Mouse (Mus musculus) neutrophil, adult 5-6 weeks (primary cell): ENCODE results near the gene Enpp1. TPM values are rescaled to one million over a fixed set of nuclear protein-coding genes. Genes with fewer than 3 reads are reported as not detected.

Source experiments
- ATAC-seq: fragments of 151-379, 151-347 bp; 2 replicates; pipeline ENCODE4 v1.8.0; 2017; ENCODE audit warnings: mild to moderate bottlenecking, moderate TSS enrichment; ENCODE audit not compliant: insufficient number of reproducible peaks, poor library complexity, low FRiP score, severe bottlenecking; ENCODE audit errors: extremely low read depth
- total RNA-seq: library from RNA; stranded (forward); fragments of 200-1000 nt; gene quantifications from 2 replicates; pipeline ENCODE4 v1.2.3, GENCODE M21; 2017

Enpp1 gene
- total RNA-seq, 1 experiment from 2014 or later = 13.7 TPM

DNA sequence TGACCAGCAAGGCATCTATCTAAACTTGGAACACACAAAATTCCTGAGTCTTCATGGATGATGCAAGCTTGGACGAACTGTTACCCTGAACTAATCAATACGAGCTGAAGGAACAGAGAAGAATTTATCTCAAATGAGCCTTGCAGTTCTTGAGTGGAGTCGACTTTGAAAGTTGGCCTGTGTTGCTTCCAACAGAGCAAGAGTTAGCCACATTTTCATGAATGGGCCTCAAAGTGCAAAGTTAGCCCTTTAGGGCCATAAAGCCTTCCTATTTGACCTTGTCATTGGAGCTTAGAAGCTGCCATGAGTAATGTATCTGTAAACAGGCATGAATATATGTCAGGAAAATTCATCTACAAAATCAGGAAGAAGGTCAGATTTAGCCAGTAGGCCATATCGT lies 97.2 kb downstream of the Enpp1 start:
- no peak for ATAC-seq

DNA sequence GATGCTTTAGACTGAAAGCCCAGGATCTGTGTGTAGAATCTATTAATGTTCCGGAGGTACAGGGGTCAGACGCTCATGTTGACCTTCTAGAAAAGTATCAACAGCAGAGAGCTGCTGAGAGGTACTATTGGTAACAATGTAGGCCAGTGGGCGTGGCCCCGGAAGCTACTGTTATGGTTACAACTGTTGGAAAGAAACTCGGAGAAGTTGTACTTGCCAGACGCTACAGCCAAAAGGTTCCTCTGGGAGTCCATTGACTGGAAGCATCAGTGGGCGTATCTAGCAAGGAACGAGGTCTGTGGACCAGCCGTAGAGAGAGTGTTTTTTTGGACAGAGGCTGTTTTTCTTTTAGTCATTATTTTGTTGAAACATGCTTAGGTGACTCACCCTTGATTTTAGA lies 102.2 kb downstream of the Enpp1 start:
- ATAC-seq = no peak

DNA sequence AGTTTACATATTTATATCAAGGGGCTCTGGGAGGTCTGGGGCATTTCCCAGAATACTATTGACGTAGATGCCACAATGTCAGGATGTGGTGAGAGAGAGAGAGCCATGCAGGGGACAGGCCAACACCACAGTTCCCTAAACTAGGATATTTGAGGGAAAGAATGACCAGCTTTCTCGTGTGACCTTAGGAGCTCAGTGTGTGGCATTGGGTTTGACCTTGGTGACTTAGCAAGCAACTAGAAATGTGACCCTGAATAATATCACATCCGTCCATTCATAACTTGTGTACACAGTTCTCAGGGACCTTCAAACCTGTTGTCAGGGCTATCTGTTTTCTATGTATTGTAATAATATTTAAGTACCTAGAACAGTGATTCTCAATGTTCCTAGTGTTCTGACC lies 102.8 kb downstream of the Enpp1 start:
- no peak for ATAC-seq

DNA sequence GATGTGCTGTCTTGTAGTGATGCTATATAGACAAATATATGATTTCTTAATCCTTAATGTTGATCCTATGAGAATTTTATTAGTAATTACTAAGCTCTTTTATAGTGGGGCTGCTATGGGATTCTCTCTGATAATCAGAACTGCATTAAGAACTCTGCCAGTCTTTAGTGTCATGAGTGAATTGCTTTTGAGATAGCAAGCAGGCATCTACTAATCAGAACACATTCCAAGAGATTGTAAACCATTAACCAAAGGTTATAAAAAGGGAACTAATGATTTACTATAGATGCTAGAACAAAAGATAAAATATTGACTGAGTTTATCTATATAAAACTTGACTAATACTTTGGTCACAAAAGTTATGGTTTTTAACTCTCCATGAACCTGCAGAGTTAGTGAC lies 108.2 kb downstream of the Enpp1 start:
- ATAC-seq = no peak

DNA sequence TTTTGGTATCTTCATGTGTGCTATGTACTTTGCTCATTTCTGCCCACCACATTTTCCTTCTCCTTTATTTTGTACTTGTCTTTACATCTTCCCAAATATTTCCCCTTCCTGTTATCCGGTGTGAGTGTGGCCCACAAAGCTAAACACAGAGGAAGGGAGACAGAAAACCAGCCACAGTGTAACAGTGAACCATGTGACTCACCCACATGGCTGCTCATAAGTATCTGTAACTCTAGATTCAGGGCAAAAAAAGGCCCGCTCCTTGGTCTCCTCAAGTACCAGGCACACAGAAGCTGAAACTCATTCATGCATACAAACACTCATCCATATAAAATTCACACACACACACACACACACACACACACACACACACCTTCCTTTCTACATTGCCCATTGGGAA lies 108.9 kb downstream of the Enpp1 start:
- no peak for ATAC-seq

DNA sequence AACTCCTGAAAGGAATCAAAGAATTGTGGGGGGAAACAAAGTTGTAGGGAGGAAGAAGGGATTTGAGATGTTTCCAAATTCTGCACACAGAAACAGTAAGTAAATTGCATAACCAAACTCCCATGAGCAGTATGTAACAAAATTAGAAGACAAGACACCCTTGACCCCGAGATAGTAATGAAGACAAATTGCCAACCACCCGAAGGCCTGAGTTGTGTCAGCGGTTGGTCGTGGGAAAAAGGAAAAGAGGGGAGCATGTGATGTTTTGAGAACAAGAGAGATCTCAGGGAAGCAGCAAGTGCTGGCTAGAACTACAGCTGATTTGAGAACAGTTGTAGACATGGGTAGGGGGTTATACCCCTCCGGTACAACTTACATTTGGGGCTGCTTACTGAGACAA lies 112.2 kb downstream of the Enpp1 start:
- ATAC-seq = no peak

DNA sequence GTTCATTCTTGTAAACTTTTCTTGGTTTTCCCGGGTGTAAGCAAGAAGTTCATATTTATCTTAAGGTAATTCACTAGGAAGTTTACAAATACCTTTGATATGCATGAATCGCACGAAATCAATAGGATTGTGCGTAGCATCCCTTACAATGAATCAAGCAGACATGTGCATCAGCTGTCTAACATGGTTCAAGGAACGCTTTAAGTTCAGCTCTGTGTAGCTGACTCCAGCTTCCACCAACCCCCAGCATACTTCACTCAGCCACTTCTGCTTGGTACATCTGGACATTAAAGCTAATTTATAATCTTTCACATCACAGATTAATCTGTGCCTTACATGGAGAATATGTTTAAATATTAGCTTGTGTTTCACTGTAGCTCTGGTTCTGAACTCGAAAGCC lies 113.3 kb downstream of the Enpp1 start:
- no peak for ATAC-seq

DNA sequence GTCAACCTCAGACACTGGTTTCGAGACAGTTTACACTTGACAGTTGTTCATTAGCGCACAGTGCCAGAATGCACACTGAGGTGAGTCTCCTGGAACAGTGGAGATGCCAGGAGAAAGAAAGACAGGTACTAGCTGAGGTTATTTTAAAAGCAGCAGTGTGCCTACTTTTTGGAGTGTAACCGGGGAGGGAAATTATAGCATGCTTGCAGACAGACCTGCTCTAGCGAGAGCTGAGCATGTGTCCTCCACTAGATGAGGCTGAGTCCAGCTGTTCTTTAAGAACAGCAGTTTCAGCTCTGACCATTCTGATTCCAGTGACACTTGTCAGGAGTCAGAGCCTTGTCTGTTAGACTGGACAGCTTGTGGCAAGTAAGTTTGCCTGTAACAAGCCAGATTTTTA lies 114.2 kb downstream of the Enpp1 start:
- no peak for ATAC-seq

DNA sequence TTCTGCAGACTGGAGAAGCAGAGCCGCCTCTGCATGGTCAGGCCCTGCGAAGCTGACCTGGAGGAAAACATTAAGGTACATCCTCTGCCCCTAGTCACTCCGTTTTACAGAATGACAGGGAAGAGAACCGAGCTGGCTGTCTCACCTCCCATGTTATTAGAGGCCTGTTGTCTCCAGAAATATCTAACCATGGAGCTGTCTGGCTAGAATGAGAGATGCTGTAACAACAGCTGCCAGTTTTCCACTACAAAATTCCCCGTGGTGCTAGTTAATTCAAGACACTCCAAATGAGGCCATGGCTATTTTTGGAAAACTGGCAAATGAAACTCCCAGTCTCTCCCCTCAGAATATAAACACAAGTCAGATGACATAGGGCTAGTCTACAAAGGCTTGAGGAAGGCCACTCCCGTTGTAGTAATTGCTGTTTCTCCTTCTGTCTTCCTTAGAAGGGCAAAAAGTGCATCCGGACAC lies 115.1 kb downstream of the Enpp1 start:
- ATAC-seq = no peak

DNA sequence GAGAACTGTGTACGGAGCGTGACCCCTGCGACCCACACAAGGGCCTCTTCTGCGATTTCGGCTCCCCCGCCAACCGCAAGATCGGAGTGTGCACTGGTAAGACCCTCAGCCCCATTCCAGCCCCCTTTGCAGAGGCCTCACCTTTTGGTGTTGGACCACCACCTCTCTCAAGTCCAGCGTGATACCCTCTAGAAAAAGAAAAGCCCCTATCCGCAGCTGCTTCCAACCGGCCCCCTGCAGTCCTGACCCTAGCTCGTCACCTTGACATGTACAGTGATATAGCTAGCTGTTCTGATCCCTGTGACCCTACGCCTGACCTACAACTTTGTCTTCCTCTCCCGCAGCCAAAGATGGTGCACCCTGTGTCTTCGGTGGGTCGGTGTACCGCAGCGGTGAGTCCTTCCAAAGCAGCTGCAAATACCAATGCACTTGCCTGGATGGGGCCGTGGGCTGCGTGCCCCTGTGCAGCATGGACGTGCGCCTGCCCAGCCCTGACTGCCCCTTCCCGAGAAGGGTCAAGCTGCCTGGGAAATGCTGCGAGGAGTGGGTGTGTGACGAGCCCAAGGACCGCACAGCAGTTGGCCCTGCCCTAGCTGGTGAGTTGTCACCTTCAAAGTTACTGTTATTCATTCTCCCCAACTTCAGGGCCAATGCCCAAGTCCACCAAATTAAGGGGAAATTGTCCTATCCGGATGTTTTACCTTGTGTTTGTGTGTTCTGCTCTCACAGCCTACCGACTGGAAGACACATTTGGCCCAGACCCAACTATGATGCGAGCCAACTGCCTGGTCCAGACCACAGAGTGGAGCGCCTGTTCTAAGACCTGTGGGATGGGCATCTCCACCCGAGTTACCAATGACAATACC lies 115.7 kb downstream of the Enpp1 start:
- ATAC-seq = no peak

DNA sequence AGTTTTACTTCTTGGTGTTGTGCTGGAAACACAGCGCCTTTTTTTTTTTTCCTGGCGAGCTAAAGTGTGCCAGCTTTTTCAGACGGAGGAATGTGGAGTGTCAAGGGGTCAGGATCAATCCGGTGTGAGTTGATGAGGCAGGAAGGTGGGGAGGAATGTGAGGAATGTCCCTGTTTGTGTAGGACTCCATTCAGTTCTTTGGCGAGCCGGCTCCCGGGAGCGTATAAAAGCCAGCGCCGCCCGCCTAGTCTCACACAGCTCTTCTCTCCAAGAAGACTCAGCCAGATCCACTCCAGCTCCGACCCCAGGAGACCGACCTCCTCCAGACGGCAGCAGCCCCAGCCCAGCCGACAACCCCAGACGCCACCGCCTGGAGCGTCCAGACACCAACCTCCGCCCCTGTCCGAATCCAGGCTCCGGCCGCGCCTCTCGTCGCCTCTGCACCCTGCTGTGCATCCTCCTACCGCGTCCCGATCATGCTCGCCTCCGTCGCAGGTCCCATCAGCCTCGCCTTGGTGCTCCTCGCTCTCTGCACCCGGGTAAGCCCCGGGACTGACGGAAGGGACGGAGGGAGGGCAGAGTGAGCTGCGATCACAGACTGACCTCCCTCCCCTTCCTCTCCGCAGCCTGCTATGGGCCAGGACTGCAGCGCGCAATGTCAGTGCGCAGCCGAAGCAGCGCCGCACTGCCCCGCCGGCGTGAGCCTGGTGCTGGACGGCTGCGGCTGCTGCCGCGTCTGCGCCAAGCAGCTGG lies 116.5 kb downstream of the Enpp1 start, which contains the start of gene Ccn2:
Gene Ccn2 (plus strand): TSS at position 193 of the 753 bp plus-strand sequence.
- ATAC-seq = no peak

DNA sequence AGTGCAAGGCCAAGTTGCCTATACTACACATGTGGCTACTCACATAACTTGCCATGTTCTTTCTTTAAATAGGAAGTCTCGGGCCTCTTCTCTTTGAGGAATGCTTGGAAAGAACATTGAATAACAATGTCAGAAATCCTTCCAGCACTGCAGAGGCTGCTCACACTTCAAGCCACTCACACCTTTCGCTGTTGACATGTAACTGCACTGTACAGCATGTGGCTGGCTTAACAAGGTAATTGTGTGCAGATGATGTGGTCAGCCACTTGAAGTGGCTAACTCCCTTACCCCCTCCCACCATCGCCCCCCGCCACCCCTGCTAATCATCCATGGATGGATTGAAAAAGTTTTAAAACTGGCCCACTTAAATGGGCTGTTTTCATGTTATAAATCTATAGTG lies 118.4 kb downstream of the Enpp1 start:
- ATAC-seq = no peak

DNA sequence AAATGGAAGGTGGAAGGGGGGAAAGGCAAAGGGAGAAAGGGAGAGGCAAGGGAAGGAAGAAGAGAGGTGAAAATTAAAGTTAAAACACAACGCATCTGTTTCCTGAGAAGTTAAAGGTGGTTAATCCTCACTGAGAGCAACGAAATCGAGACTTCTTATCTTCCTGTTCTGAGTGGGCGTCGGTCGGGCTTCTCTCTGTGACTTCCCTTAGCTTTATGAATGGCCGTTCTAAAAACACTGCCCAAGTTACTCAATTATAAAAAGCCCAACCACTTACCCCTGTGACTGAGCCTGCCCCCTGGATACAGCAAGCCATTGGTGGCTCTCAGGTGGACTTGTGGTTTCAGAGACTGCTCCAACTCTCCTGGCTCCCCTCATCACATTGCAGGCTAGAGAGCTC lies 119.0 kb downstream of the Enpp1 start:
- no peak for ATAC-seq

DNA sequence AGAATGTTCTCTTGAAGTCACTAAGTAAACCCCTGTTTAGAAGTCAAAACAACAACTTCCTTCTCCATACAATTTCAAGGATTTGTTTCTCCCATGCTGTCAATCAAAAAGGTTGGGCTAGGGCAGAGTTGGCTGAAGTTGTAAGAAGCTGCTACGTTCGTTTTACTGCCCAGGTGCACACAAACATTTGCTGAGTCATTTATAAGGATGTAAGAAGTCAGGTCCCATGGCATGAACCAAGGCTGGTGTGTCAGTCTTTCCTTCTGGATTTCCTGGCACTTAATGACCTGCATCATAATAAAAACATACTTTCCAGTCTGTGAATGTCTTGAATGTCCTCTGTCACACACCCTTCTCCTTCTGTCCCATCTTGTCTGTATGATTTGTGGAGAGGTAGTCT lies 119.6 kb downstream of the Enpp1 start:
- no peak for ATAC-seq

DNA sequence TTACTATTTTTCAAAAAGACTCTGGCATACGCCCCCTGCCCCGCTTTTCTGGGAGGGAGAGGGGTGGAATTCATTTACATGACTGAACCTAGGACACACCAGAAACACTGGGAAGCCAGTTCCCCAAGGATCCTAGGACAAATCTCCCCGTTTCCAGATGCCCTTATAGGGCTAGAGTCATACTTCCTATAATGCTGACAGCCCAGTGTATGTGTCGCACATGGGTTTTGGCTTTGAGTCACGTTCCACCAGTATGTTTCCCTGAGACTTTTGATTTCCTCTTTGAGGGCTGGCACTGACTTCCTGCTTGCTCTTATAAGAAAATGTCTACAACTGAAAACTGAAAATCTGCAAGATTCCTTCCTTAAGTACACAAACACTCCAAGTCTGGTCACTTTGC lies 120.2 kb downstream of the Enpp1 start:
- no peak for ATAC-seq

DNA sequence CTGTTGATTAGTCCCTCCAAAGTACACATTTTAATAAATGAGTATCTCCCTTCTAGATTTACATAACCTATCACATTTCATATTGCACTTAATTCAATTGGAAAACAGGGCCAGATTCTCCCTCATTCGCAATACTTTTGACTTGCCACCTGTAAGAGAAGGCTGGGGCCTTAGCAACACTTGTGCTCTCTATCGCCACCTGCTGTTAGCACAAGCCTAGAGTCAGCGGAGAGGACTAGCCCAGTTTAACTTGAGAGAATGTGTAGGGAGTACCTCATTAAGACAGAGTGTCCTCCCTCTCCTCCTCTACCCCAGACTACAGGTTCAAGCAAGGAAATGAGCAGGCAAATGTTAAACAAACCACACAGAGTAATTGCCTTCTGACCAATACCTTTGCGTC lies 120.8 kb downstream of the Enpp1 start:
- ATAC-seq = peak; percentile 62

DNA sequence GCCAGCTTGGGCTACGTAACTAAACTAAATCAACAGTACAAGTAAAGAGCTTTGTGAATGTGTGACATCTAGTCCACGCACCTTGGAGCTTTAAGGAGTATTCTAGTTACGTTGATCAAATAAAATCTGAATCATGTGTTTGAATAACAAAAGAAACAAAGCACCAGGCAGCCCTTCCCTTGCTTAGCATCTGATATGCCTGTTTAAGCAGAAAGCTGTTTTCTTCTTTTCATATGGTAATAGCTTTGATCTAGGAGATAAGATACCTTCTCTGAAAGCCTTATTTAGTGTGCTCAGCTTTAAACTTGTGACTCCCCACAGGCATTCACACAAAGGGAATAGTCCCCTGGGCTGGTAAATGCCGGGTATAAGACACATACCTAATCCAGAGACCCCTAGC lies 121.4 kb downstream of the Enpp1 start:
- ATAC-seq = no peak

DNA sequence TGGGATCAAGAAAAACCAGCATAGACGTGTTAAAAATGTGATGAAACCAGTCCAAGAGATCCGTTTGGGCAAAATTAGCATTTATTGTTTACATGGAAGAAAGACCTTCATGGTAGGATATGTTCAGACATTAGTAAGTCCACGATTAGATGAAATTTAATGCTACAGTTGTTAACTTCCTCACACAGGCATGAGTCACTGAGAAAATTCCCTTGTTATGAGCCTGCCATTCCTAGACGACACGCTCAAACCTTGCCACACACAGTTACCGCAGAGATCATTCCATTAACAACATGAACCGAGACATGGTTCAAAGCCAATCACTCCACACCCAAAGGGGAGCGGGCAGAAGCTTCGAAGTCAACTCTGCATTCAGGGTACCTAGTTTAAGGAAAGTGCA lies 122.7 kb downstream of the Enpp1 start:
- ATAC-seq = no peak

DNA sequence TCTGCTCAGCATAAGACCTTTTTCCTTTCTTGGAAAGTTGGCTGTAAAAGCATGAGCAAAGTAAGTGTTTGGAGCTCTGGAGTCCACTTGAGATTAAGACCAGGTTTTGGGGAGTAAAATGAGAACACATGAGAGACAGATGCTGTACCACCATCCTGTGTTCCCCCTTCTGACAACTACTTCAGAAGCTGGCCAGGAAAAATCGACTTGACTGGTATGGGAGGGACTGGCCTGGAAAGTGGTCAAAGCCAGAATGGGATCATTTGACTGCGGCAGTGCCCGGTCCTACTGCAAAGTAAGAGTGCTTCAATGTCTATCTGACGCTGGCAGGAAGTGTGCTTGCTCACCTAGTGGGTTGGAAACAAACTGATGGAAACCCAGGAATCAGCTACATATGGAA lies 123.1 kb downstream of the Enpp1 start:
- no peak for ATAC-seq
